Mouse (Mus musculus) neural tube, embryonic 15.5 days (tissue): ENCODE measurements around the gene Calca. TPM values are rescaled to one million over a fixed set of nuclear protein-coding genes. Genes with fewer than 3 reads are reported as not detected.
"Not testable (repeated sequence)": the region's sequence is repeated elsewhere in the genome, so short reads cannot be mapped to it uniquely, and the experiment has no call there.

Source experiments
- ATAC-seq: fragments of 200-750 bp; cut with Nextera tagmentation; 2 replicates; pipeline ENCODE4 v1.8.0; 2017; ENCODE audit warnings: mild to moderate bottlenecking, moderate TSS enrichment, moderate library complexity; ENCODE audit not compliant: low FRiP score
- H3K27ac ChIP-seq: fragments of 300-500 bp; sonication (generic); replicated peaks from 2 replicates; pipeline ENCODE4 v1.5.1; 2015; ENCODE audit warnings: mild to moderate bottlenecking, inconsistent platforms
- H3K27me3 ChIP-seq: fragments of 300-500 bp; sonication (generic); replicated peaks from 2 replicates; pipeline ENCODE4 v1.6.1; 2015; ENCODE audit warnings: inconsistent platforms
- H3K36me3 ChIP-seq: fragments of 300-500 bp; sonication (generic); 2 replicates; pipeline ENCODE4 v1.6.1; 2015; ENCODE audit warnings: inconsistent platforms
- H3K4me1 ChIP-seq: fragments of 300-500 bp; sonication (generic); 2 replicates; pipeline ENCODE4 v1.6.1; 2015; ENCODE audit warnings: inconsistent platforms
- H3K4me2 ChIP-seq: fragments of 300-500 bp; sonication (generic); 2 replicates; pipeline ENCODE4 v1.6.1; 2015; ENCODE audit warnings: inconsistent platforms, mild to moderate bottlenecking, moderate library complexity
- H3K4me3 ChIP-seq: fragments of 300-500 bp; sonication (generic); replicated peaks from 2 replicates; pipeline ENCODE4 v1.5.1; 2015; ENCODE audit warnings: mild to moderate bottlenecking, inconsistent platforms
- H3K9ac ChIP-seq: fragments of 300-500 bp; sonication (generic); replicated peaks from 2 replicates; pipeline ENCODE4 v1.6.1; 2015; ENCODE audit warnings: mild to moderate bottlenecking, inconsistent platforms
- H3K9me3 ChIP-seq: fragments of 300-500 bp; sonication (generic); replicated peaks from 2 replicates; pipeline ENCODE4 v1.6.1; 2016; ENCODE audit warnings: inconsistent platforms
- WGBS: fragments of 180-500 bp; shearing (Covaris S2); methylation state at CpG from one replicate; pipeline ENCODE4 v1.1.7; 2015; ENCODE audit warnings: mixed read lengths; 5-methylcytosine and 5-hydroxymethylcytosine counted together
- polyA plus RNA-seq: library from polyadenylated mRNA; unstranded; fragments of >200 nt; fragmentation: Nextera tagmentation; extraction: Ambion mirVana; gene quantifications from 2 replicates; pipeline ENCODE4 v1.2.1, GENCODE M21; 2015

Gene Calca
- 33.4 and 53.1 TPM in 2 replicates for polyA plus RNA-seq

DNA sequence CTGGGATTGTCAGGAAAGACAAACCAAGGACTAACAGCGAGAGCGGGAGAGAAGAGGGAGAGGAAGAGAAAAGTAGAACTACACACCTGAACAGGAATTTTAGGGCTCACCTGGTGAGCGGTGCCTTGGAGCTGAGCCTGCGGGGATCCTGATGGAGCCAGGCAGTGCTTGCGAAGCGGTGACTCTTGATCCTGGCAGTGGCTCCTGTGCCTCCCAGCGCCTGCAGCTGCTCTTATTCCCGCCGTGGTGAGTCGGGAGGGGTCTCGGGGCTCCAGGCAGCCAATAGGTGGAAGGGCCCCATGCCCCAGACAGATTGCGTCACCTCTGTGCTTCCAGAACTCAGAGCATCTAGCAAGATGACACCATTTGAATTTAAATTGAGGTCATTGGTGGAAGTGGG is at the start of gene Calca:
Calca (minus strand) TSS at position 256 of the 400 bp plus-strand sequence.
- peaks cover 10% of the 10 kb centered on the region; the same call in 1 of the 2 replicates for H3K27me3 ChIP-seq
- peak within 1 kb of the TSS; percentile 35 for H3K9ac ChIP-seq
- peak within 1 kb of the TSS; percentile 93 for H3K4me2 ChIP-seq
- H3K27ac ChIP-seq, result no peak within 1 kb of the TSS
- H3K4me1 ChIP-seq, result peaks cover 13% of the 10 kb centered on the region
- ATAC-seq, result peak; percentile 72
- no peaks in the 10 kb centered on the region for H3K9me3 ChIP-seq
- H3K4me3 ChIP-seq, result peak within 1 kb of the TSS; percentile 42
- WGBS, result 0% methylated on average over 12 of the region's 12 CpGs
- no peaks in the 10 kb centered on the region for H3K36me3 ChIP-seq

- no peaks in the 10 kb centered on the region for H3K4me1 ChIP-seq
- no peak overlapping the region for H3K9ac ChIP-seq
- no peaks in the 10 kb centered on the region for H3K36me3 ChIP-seq
- H3K9me3 ChIP-seq, result no peaks in the 10 kb centered on the region
- H3K27ac ChIP-seq, result no peak overlapping the region
- H3K4me2 ChIP-seq, result no peak overlapping the region
- 38% methylated on average over 2 of the region's 2 CpGs for WGBS
- no peak for ATAC-seq
- no peaks in the 10 kb centered on the region for H3K27me3 ChIP-seq
- H3K4me3 ChIP-seq, result no peak overlapping the region
Observed at GRCm38 (mm10) chr7:114672697-114673096, 36.5 kb upstream of the Calca start.

- Histone ChIP-seq H3K4me2 (no peak overlapping the region), H3K27me3 (no peaks in the 10 kb centered on the region), H3K4me1 (no peaks in the 10 kb centered on the region), H3K27ac (no peak overlapping the region), H3K4me3 (no peak overlapping the region), H3K9me3 (no peaks in the 10 kb centered on the region), H3K9ac (no peak overlapping the region), H3K36me3 (no peaks in the 10 kb centered on the region)
- ATAC-seq, result no peak
- 81% methylated on average over 1 of the region's 1 CpGs for WGBS
Observed at GRCm38 (mm10) chr7:114671405-114671804, 35.2 kb upstream of the Calca start.

- no peak overlapping the region for H3K9ac ChIP-seq
- no peaks in the 10 kb centered on the region for H3K9me3 ChIP-seq
- H3K4me1 ChIP-seq, result no peaks in the 10 kb centered on the region
- WGBS, result 50% methylated on average over 3 of the region's 3 CpGs
- no peaks in the 10 kb centered on the region for H3K27me3 ChIP-seq
- no peaks in the 10 kb centered on the region for H3K36me3 ChIP-seq
- no peak overlapping the region for H3K4me2 ChIP-seq
- no peak for ATAC-seq
- no peak overlapping the region for H3K4me3 ChIP-seq
- H3K27ac ChIP-seq, result no peak overlapping the region
Observed at GRCm38 (mm10) chr7:114649730-114650129, 13.6 kb upstream of the Calca start.

- Histone ChIP-seq H3K4me3 (no peak overlapping the region), H3K4me2 (no peak overlapping the region), H3K27ac (no peak overlapping the region), H3K27me3 (no peaks in the 10 kb centered on the region), H3K9ac (no peak overlapping the region), H3K9me3 (no peaks in the 10 kb centered on the region), H3K36me3 (no peaks in the 10 kb centered on the region), H3K4me1 (no peaks in the 10 kb centered on the region)
- ATAC-seq, result no peak
- 60% methylated on average over 3 of the region's 3 CpGs for WGBS
Observed at GRCm38 (mm10) chr7:114648791-114649190, 12.6 kb upstream of the Calca start.

DNA sequence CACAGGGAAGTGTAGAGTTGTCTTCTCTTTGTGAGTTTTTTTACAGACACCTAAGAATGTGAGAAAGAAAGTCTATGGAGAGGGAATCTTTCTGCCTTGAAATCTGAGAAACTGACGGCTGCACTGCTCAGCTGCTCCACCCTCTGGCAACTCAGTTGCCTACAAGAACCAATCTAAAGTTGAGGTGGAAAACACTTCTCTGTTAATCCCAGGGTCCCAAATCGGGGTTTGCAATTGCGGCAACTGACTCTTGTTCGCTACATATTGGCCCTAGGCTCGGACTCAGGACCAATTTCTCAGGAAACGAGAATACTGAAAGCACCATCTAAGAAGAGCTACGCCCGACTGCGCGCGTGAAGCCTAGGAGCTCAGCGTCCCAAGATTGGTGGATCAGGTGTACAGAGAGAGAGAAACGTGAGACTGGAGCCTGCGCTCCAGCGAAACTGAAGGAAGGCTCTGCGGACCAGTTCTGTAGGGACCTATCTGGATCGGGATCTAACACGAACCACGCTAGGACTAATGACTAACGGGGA is 522 bp downstream of the Calca start:
- Histone ChIP-seq H3K4me1 (peaks cover 13% of the 10 kb centered on the region), H3K4me2 (peak overlapping the region; percentile 93), H3K27ac (no peak overlapping the region), H3K9me3 (no peaks in the 10 kb centered on the region), H3K9ac (peak overlapping the region; percentile 35), H3K36me3 (no peaks in the 10 kb centered on the region), H3K27me3 (peaks cover 10% of the 10 kb centered on the region; the same call in 1 of the 2 replicates), H3K4me3 (peak overlapping the region; percentile 42)
- under 1% methylated on average over 20 of the region's 20 CpGs for WGBS
- peak; percentile 61; the same call in 1 of the 2 replicates for ATAC-seq

GRCm38 (mm10) chr7:114634386-114634785 is 1.8 kb downstream of the Calca start:
- Histone ChIP-seq H3K36me3 (no peaks in the 10 kb centered on the region), H3K4me1 (peaks cover 13% of the 10 kb centered on the region), H3K4me3 (no peak overlapping the region), H3K27ac (no peak overlapping the region), H3K27me3 (peaks cover 10% of the 10 kb centered on the region; the same call in 1 of the 2 replicates), H3K4me2 (no peak overlapping the region), H3K9me3 (no peaks in the 10 kb centered on the region), H3K9ac (no peak overlapping the region)
- no peak for ATAC-seq
- 83% methylated on average over 7 of the region's 7 CpGs for WGBS

GRCm38 (mm10) chr7:114625966-114626365 is 10.2 kb downstream of the Calca start:
- ATAC-seq, result no peak
- no peaks in the 10 kb centered on the region for H3K36me3 ChIP-seq
- H3K9ac ChIP-seq, result no peak overlapping the region
- no peaks in the 10 kb centered on the region for H3K4me1 ChIP-seq
- no peaks in the 10 kb centered on the region for H3K9me3 ChIP-seq
- 94% methylated on average over 3 of the region's 3 CpGs for WGBS
- H3K27ac ChIP-seq, result no peak overlapping the region
- H3K4me2 ChIP-seq, result no peak overlapping the region
- no peaks in the 10 kb centered on the region for H3K27me3 ChIP-seq
- no peak overlapping the region for H3K4me3 ChIP-seq

DNA sequence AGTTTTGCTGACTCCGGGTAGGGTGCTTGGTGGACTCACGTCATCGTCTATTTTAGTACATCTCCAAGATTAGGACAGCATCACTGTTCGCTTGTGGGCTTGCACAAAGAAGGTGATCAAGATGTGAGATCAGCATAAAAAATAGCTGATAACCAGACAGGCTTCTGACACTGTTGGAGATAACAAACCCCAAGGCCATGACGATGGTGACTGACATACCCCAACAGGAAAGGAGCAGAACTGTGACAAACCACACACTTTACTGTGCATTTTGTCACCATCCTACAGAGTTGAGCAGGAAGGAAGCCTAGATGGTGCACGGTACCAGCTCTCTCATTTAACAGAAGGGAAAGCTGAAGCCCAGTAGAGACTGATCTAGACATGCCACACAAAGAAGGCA is 19.4 kb downstream of the Calca start:
- Histone ChIP-seq H3K9ac (no peak overlapping the region), H3K27ac (no peak overlapping the region), H3K4me1 (no peaks in the 10 kb centered on the region), H3K4me3 (no peak overlapping the region), H3K9me3 (no peaks in the 10 kb centered on the region), H3K27me3 (no peaks in the 10 kb centered on the region), H3K36me3 (no peaks in the 10 kb centered on the region), H3K4me2 (no peak overlapping the region)
- no peak for ATAC-seq
- WGBS, result 93% methylated on average over 6 of the region's 6 CpGs

GRCm38 (mm10) chr7:114594391-114594790 is 41.8 kb downstream of the Calca start:
- not testable (repeated sequence) for H3K4me2 ChIP-seq, H3K9ac ChIP-seq, H3K27me3 ChIP-seq, H3K4me3 ChIP-seq, H3K4me1 ChIP-seq, H3K27ac ChIP-seq, H3K36me3 ChIP-seq, H3K9me3 ChIP-seq, ATAC-seq
- WGBS, result 98% methylated on average over 8 of the region's 8 CpGs

- Histone ChIP-seq H3K4me3 (no peak overlapping the region), H3K4me2 (no peak overlapping the region), H3K4me1 (no peaks in the 10 kb centered on the region), H3K27me3 (no peaks in the 10 kb centered on the region), H3K9ac (no peak overlapping the region), H3K27ac (no peak overlapping the region), H3K36me3 (no peaks in the 10 kb centered on the region), H3K9me3 (no peaks in the 10 kb centered on the region)
- ATAC-seq, result no peak
- WGBS, result 42% methylated on average over 2 of the region's 2 CpGs
Observed at GRCm38 (mm10) chr7:114582441-114582840, 53.7 kb downstream of the Calca start.
